ENCODE assay signal across 10 mouse cellular contexts in the genomic region with DNA sequence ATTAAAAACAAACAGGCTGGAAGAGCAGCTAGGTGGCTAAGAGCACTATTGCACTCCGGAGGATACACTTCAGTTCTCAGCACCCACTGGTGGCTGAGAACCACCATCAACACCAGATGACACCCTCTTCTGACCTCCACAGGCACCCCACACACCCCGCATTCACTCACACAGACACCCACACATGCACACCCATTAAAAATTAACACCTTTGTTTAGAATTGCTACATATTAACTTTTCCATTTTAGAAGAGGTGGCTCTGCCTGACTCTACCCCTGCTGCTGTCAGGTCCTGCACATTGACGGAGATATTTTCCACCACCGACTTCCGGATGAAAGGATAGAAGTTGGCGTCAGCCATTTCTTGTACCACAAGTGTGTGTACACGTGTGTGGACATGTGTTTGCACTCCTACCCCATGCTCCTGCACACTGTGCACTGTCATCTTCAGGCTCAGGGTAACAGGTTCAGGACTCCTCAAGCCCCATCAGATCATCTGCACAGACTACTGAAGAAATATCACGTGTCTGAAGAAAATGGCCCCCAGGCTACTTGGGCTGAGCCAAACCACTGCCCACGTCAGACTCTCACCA. TPM values are rescaled to one million over a fixed set of nuclear protein-coding genes. Genes with fewer than 3 reads are reported as not detected.
A peak's percentile ranks its signal among the peaks of the same experiment; 100 is the strongest.
DNase-seq lines count a peak whose midpoint lies in the region; ATAC-seq and TF ChIP-seq lines count a peak whose summit lies in the region.
"Had no signal": no experiment of that assay in that cellular context is flagged by ENCODE, and none has a peak within 500 bp of the region (broad histone marks: within the 10 kb centered on the region; RNA-seq: fewer than 3 reads in every experiment).

No protein-coding gene starts in this region.

- H3K27me3 ChIP-seq in heart, embryonic 12.5 days (replicated peaks), result no peaks in the 10 kb centered on the region
- no peaks in the 10 kb centered on the region for H3K27me3 ChIP-seq in embryonic facial prominence, embryonic 15.5 days
- no peaks in the 10 kb centered on the region for H3K27me3 ChIP-seq in midbrain, embryonic 13.5 days

- H3K9me3 ChIP-seq in heart, embryonic 12.5 days (replicated peaks), result no peaks in the 10 kb centered on the region
- no peaks in the 10 kb centered on the region for H3K9me3 ChIP-seq in embryonic facial prominence, embryonic 15.5 days (replicated peaks)
- H3K9me3 ChIP-seq in midbrain, embryonic 13.5 days, result no peaks in the 10 kb centered on the region
- H3K9me3 ChIP-seq: forebrain, embryonic 10.5 days had no signal

- no peak overlapping the region for H3K4me2 ChIP-seq in heart, embryonic 12.5 days
- no peak overlapping the region for H3K4me2 ChIP-seq in embryonic facial prominence, embryonic 15.5 days (replicated peaks)
- H3K4me2 ChIP-seq in midbrain, embryonic 13.5 days (replicated peaks), result no peak overlapping the region

- no peak for ATAC-seq in heart, embryonic 12.5 days (ENCODE audit: insufficient number of reproducible peaks, low FRiP score)
- peak; percentile 31; the same call in 1 of the 2 replicates for ATAC-seq in embryonic facial prominence, embryonic 15.5 days (ENCODE audit: insufficient number of reproducible peaks, low FRiP score, low TSS enrichment, low read depth)
- peak; percentile 30 for ATAC-seq in midbrain, embryonic 13.5 days

- H3K4me1 ChIP-seq in heart, embryonic 12.5 days (replicated peaks), result peaks cover 18% of the 10 kb centered on the region; the same call in 1 of the 2 replicates
- peaks cover 21% of the 10 kb centered on the region for H3K4me1 ChIP-seq in embryonic facial prominence, embryonic 15.5 days
- peaks cover 15% of the 10 kb centered on the region for H3K4me1 ChIP-seq in midbrain, embryonic 13.5 days (replicated peaks)

- peak overlapping the region; percentile 77 for H3K27ac ChIP-seq in heart, embryonic 12.5 days (ENCODE audit: poor library complexity, severe bottlenecking)
- H3K27ac ChIP-seq in layer of hippocampus, adult 2 months, result peak overlapping the region; percentile 79
- H3K27ac ChIP-seq in embryonic facial prominence, embryonic 15.5 days (replicated peaks), result no peak overlapping the region
- H3K27ac ChIP-seq in midbrain, embryonic 13.5 days, result peak overlapping the region; percentile 82
- H3K27ac ChIP-seq: forebrain, embryonic 10.5 days had no signal

- peaks cover 25% of the 10 kb centered on the region for H3K36me3 ChIP-seq in heart, embryonic 12.5 days
- peaks cover 6% of the 10 kb centered on the region; the same call in 1 of the 2 replicates for H3K36me3 ChIP-seq in embryonic facial prominence, embryonic 15.5 days
- H3K36me3 ChIP-seq in midbrain, embryonic 13.5 days, result peaks cover 22% of the 10 kb centered on the region; the same call in 1 of the 2 replicates

- TF ChIP-seq CTCF in layer of hippocampus, adult 2 months (conservative IDR thresholded peaks at IDR 0.05), result no peak

- WGBS in heart, embryonic 12.5 days, result 77% methylated on average over 9 of the region's 9 CpGs
- WGBS in embryonic facial prominence, embryonic 15.5 days, result 79% methylated on average over 9 of the region's 9 CpGs
- 86% methylated on average over 9 of the region's 9 CpGs for whole genome bisulfite sequencing in midbrain, embryonic 13.5 days

- no peak for DNase-seq in heart, adult 8-10 months (ENCODE audit: low spot score)
- DNase-seq in layer of hippocampus, adult 2 months (ENCODE audit: low spot score in 2 of 2), result no peak
- DNase-seq in layer of hippocampus, adult 9-11 months, result no peak
- no peak for DNase-seq in layer of hippocampus, adult 9-10 months (ENCODE audit: low spot score)
- no peak for DNase-seq in cerebellum, postnatal 25 days
- DNase-seq: cerebellum, postnatal 36 days had no signal

- H3K4me3 ChIP-seq in heart, embryonic 12.5 days, result no peak overlapping the region
- no peak overlapping the region for H3K4me3 ChIP-seq in layer of hippocampus, adult 2 months
- no peak overlapping the region for H3K4me3 ChIP-seq in embryonic facial prominence, embryonic 15.5 days (replicated peaks)
- no peak overlapping the region for H3K4me3 ChIP-seq in midbrain, embryonic 13.5 days (replicated peaks)
- H3K4me3 ChIP-seq: forebrain, embryonic 10.5 days had no signal

- no peak overlapping the region for H3K9ac ChIP-seq in heart, embryonic 12.5 days
- H3K9ac ChIP-seq in embryonic facial prominence, embryonic 15.5 days, result no peak overlapping the region
- H3K9ac ChIP-seq in midbrain, embryonic 13.5 days (replicated peaks), result no peak overlapping the region

RNA-seq across cellular contexts. Expression of gene Ern1, which starts 48.1 kb away (rescaled TPM):
- polyA plus RNA-seq in heart, embryonic 12.5 days (2016; fragmentation: Nextera tagmentation; extraction: Ambion mirVana), result 5.7 and 6.9 TPM in 2 replicates
- total RNA-seq in heart, adult 8-10 months (2022), result 10 to 100 TPM; 10.2 to 14.0 (median 12.8) TPM
- total RNA-seq in layer of hippocampus, adult 2 months (2021), result 10 to 100 TPM; 11.2 to 11.8 TPM
- polyA plus RNA-seq in embryonic facial prominence, embryonic 15.5 days (2015; fragmentation: Nextera tagmentation; extraction: Ambion mirVana), result 6.2 and 6.3 TPM in 2 replicates
- polyA plus RNA-seq in midbrain, embryonic 13.5 days (2015; fragmentation: Nextera tagmentation; extraction: Ambion mirVana), result 6.5 and 6.7 TPM in 2 replicates
